16 mouse cellular contexts compared by ENCODE assay signal in the genomic region with DNA sequence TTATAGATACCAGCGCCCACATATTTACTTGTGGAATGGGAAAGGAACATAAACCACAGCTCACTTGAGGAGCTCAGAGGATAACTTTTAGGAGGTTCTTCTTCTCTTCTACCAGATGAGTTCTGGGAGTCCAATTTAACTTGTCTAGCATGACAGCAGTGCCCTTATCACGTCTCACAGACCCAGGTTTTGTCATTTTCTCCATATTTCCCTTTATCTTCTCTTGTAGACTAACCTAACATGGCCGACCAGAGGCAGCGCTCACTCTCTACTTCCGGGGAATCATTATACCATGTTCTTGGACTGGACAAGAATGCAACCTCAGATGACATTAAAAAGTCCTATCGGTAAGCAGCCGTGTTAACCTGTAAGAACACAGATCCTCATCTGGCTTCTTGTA.
"Had no signal": no experiment of that assay in that cellular context is flagged by ENCODE, and none has a peak within 500 bp of the region (broad histone marks: within the 10 kb centered on the region; RNA-seq: fewer than 3 reads in every experiment).

No protein-coding gene starts in this region.

- H3K4me1 ChIP-seq: limb, embryonic 15.5 days; midbrain, embryonic 12.5 days had no signal

- ATAC-seq: intestine, postnatal 0 days; midbrain, embryonic 16.5 days had no signal

- H3K4me2 ChIP-seq: limb, embryonic 15.5 days; lung, embryonic 14.5 days; midbrain, embryonic 12.5 days had no signal

- H3K9ac ChIP-seq: limb, embryonic 15.5 days; lung, embryonic 14.5 days; midbrain, embryonic 12.5 days had no signal

- H3K27me3 ChIP-seq: limb, embryonic 15.5 days; megakaryocyte, embryonic 14.5 days; midbrain, embryonic 12.5 days had no signal

- H3K9me3 ChIP-seq: limb, embryonic 15.5 days; megakaryocyte, embryonic 14.5 days; midbrain, embryonic 12.5 days had no signal

- H3K27ac ChIP-seq: kidney, postnatal 0 days; limb, embryonic 15.5 days; midbrain, embryonic 12.5 days had no signal

- DNase-seq: kidney, adult 8-10 months; kidney, postnatal 36 days; layer of hippocampus, adult 9-11 months; layer of hippocampus, postnatal 36 days; lung, embryonic 14.5 days; lung, postnatal 10 days; lung, postnatal 4 days; right cerebral cortex, postnatal 14 days; thymus, adult 2 months; thymus, postnatal 25 days had no signal

- H3K4me3 ChIP-seq: limb, embryonic 15.5 days; megakaryocyte, embryonic 14.5 days; midbrain, embryonic 12.5 days had no signal
